Mouse (Mus musculus) MEL-GATA-1-ER (cell line): ENCODE data around the gene Dph7.

Source experiments
- DNase-seq: peaks from one replicate; pipeline ENCODE4 v3.0.0-alpha.2; 2012; ENCODE audit warnings: low read depth; ENCODE audit errors: extremely low read depth

Dph7 gene

GRCm38 (mm10) chr2:24962304-24963000 is at the start of gene Dph7:
Gene Dph7 (plus strand): TSS chr2:24962400.
- DNase-seq = peak; percentile 71

- DNase-seq = no peak
These were observed 49.6 kb upstream of the Dph7 start for GRCm38 (mm10) chr2:24912589-24912988.

GRCm38 (mm10) chr2:24914762-24915161 is 47.4 kb upstream of the Dph7 start:
- DNase-seq = no peak

DNA sequence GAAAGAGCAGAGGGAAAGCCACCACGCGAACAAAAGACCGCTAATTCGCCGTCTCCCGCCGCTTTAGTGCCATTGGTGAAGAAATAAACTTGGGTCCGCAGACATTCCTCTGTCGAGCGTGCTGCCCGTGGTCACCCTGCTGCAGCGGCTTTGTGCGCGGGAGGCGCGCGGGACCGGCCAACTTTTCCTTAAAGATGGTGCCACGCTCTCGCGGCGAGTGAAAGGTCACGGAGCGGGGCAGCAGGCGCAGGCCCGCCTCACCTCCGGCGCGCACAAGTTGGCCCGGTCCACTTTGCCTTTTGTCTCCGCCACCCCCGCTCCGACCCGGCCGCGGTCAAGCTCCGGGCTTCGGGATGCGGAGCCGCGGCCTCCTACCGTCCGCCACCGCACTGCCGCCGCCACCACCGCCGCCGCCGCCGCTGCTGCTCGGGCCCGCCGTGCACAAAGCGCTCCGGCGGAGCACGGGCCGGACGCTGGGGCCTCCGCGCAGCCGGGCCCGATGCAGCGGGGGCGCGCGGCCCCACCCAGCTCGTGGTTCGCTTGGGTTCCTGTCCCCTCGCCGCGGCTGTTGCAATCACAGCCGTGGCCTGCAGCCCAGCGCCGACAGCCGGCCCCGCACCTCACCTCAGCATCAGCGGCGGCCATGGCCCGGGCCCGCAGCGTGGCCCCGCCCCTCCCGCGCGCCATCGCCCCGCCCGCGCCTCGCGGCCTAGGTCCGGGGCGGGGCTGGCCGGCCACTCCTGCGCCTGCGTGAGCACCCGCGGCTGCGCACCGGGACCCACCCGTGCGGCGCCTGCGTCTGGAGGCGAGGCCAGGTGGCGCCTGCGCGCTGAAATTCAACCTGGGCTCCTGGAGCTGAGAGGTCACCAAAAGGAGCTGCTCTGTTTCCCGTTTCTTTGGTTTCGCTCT is 43.0 kb upstream of the Dph7 start, which contains the start of gene Ehmt1:
Ehmt1 (minus strand) TSS at position 685 of the 909 bp plus-strand sequence.
- DNase-seq = peak; percentile 68

GRCm38 (mm10) chr2:24919839-24920175 is 42.4 kb upstream of the Dph7 start:
- DNase-seq = no peak

DNA sequence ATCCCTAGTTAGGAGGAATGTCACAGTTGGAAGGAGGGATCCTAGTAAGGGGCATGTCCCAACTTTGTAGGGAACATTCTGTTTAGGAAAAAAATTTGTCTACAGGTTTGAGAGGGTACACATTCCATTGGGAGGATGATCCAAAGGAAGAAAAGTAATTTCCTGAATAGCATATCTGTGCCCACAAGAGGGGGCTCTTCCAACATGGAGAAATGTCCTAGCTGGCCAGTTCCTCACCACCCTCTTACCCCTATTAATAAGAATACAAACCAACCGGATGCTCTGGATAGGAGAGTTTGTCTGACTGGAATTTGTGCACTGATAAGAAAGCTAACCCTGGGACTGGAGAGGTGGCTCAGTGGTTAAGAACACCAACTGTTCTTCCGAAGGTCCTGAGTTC is 38.6 kb upstream of the Dph7 start:
- DNase-seq = no peak

GRCm38 (mm10) chr2:24925284-24925683 is 36.9 kb upstream of the Dph7 start:
- no peak for DNase-seq

GRCm38 (mm10) chr2:24926345-24926964 is 35.7 kb upstream of the Dph7 start:
- DNase-seq = peak; percentile 70

- DNase-seq = no peak
These were observed 35.2 kb upstream of the Dph7 start for GRCm38 (mm10) chr2:24926965-24927358.

DNA sequence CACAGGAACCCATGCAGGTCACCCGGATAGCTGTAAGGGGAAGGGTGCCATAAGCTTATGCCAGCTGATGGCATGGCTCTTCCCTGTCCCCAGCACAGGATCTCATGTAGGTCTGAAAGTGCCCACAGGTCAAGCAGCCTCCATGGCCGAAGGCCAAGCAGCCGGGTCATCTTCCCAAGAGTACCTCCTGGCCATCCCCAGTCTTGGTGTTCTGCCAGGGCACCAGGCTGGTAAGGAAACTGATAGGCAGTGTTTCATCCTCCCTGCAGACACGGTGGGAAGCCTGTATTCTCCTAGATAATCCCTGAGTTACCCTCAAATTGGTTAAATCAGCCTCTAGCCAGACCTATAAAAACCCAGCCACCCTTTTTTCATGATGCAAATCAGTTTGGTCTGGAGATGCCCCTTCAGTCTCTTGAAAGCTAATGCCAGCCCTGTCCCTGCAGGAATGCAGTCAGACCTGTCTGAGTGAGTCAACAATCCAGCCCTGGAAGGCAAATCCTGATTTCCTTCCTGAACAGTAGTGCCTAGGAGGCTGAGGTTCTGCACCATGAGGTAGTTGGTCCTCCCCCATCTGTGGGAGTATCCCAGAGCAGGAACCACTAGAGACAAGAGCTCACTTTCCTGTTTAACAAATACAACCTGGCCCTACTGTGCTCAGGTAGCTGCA is 34.3 kb upstream of the Dph7 start:
- no peak for DNase-seq

DNA sequence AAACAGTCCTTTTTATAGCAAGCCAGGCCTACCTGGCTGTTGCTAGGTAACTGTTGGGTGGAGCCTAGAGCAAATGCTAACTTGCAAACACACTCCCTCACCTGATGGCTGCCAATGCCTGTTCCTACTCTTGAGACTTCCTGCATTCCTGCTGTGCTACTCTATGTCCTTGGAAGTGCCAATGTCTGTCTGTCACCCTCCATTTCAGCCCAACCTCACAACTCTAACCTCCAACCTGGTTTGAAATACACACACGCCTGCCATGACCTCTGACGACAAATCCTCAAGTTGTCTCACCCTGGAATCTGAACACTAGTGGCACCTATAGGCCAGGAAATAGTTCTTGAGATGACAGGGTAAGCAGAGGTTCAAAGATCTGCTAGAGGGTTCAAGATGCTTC is 33.1 kb upstream of the Dph7 start:
- no peak for DNase-seq

DNA sequence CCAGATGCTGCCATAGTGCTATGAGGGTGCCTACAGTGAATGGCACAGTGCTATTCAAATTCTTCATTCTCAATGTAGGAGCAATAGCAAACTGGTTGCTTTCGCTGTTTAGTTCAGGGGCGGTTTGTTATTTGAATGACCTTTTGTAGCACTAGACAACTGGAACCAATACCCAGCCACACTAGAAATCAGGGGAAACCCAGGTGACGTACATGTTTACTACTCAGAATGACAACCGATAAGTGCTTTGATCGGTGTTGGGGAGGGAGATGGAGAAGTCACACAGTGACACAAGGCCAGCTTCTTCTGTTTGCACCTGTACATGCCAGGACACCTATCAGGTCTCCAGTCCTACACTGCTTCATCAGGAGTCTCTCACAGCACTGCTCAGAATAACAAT is 32.6 kb upstream of the Dph7 start:
- DNase-seq = no peak

DNA sequence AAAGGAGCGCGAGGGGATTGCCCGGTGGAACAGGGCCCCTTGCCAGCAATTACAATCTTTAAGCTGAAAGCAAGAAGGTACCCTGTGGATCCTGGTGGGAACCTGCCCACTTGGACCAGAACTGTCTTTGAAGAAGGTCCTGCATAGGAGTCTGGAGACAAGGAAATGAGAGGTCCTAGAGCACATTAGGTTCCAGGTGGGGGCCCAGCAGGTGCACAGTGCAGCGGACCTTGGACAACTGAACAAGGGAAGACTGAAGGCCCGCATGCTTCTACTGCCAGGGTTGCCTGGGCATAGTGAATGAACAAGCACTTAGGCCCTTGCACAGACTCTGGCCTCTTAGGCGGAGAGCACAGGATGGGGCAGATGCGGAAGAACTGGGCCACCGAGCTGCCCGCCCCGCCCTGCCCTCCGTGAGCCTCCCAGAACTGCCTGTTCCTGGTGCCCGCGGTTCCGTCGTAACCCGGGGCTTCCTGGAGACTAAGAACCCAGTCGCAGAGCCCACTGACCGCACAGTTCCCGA is 27.7 kb upstream of the Dph7 start:
- no peak for DNase-seq

DNA sequence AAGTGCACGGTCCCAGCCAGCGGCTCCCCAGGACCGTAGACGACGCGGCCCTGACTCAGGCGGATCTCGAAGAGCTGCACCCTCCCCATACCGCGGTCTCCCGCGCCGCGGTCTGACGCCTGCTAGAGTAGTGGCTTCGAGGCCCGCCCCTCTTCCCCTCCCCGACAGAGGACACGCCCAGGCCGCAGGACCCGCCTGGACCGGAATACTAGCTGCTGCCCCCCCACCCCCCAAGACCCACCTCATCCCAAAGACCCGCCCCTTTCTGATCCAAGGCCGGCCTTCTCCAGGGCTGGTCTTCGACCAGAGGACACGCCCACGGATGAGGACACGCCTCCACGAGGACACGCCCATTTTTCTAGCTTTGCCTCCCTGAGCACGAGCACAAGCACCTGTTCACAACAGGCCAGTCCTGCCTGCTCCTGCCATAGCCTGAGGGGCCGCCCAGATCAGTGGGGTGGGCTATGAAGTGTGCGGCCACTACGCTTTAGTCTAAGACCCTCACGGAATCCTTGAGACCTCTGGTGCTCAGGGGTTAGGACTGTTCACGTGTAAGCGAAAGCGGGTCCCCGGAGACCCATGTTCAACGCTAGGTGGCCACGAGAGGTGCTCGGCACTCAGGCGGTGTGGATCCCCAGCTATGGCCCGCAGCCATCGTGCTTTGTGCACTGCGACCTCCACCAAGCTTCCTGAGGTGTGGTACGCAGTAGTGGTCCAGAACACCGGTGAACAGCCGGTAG is 27.0 kb upstream of the Dph7 start, which contains the start of gene Arrdc1:
Arrdc1 (minus strand) TSS at position 196 of the 740 bp plus-strand sequence.
- DNase-seq = peak; percentile 81

DNA sequence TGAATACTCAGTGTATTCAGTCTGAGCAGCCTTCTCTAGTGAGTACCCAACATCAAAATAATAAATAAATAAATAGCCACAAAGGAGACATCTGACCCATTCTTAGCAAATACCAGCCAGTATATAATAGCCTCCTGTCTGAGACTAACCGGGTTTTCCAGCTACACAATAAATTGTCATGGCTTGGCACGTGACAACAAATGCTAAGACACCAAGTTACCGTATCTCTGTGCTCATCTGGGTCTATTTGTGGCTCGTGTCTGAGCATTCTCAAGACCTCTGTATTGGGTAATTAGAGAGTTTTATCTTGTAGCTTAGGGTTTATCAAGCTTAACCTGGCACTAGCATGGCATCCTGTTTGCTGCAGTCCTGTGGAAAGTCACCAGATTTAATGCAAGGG is 20.1 kb upstream of the Dph7 start:
- no peak for DNase-seq

GRCm38 (mm10) chr2:24944304-24944703 is 17.9 kb upstream of the Dph7 start:
- DNase-seq = peak; percentile 39

GRCm38 (mm10) chr2:24949421-24950188 is 12.6 kb upstream of the Dph7 start, which contains the start of gene Zmynd19:
Gene Zmynd19 (plus strand): TSS chr2:24949792.
- peak; percentile 81 for DNase-seq

GRCm38 (mm10) chr2:24950189-24950535 is 12.0 kb upstream of the Dph7 start:
- no peak for DNase-seq

GRCm38 (mm10) chr2:24952537-24953055 is 9.6 kb upstream of the Dph7 start:
- DNase-seq = peak; percentile 78

GRCm38 (mm10) chr2:24960910-24961309 is 1.3 kb upstream of the Dph7 start:
- no peak for DNase-seq
